Mouse (Mus musculus): ENCODE measurements around the gene Fbxo24. TPM values are rescaled to one million over a fixed set of nuclear protein-coding genes. Genes with fewer than 3 reads are reported as not detected.

Gene Fbxo24
- total RNA-seq, 1 experiment, result 1.1 TPM

- no peak for DNase-seq (ENCODE audit: low read depth, low spot score)
- Histone ChIP-seq H3K9ac (ENCODE audit: insufficient read depth, low read depth, low read length, poor library complexity, severe bottlenecking) (no peak overlapping the region), H3K36me3 (ENCODE audit: control insufficient read depth, insufficient read depth, low read length, poor library complexity, severe bottlenecking) (no peaks in the 10 kb centered on the region), H3K4me1 (ENCODE audit: control insufficient read depth in 2 of 2, insufficient read depth in 2 of 2, low read length in 2 of 2, poor library complexity in 1 of 2) (peaks cover 2 to 5% of the 10 kb centered on the region in 2 experiments; a peak in 1 of 4 replicates), H3K9me3 (ENCODE audit: control insufficient read depth, insufficient read depth, low read depth, low read length) (no peaks in the 10 kb centered on the region), H3K27ac (ENCODE audit: insufficient read depth, low read depth, low read length, poor library complexity, severe bottlenecking) (no peak overlapping the region), H3K4me3 (ENCODE audit: insufficient read depth in 1 of 2, low read depth in 1 of 2, low read length in 2 of 2, poor library complexity in 1 of 2, severe bottlenecking in 1 of 2) (no peak overlapping the region)
- TF ChIP-seq HCFC1 (IDR thresholded peaks at IDR 0.05; ENCODE audit: borderline replicate concordance, insufficient read depth, low read length), result no peak
- TF ChIP-seq CHD2 (IDR thresholded peaks at IDR 0.05; ENCODE audit: low read depth, low read length), result no peak
- no peak for TF ChIP-seq MAFK (IDR thresholded peaks at IDR 0.05; ENCODE audit: insufficient read depth, low read depth, low read length)
- TF ChIP-seq ZC3H11A (IDR thresholded peaks at IDR 0.05; ENCODE audit: borderline replicate concordance, low read depth, low read length), result no peak
- no peak for TF ChIP-seq ZNF384 (IDR thresholded peaks at IDR 0.05; ENCODE audit: low read depth, low read length)
- in situ Hi-C loops (cut with MboI; ENCODE audit: low sequenced_read_pairs in 2 of 2, unreplicated experiment in 2 of 2), result no loop called here
Observed at GRCm38 (mm10) chr5:137562965-137563364, 65.8 kb downstream of the Fbxo24 start.

Other genes starting within 250 kb of the Fbxo24 start
- 0.95 and 2.6 TPM in 2 replicates for gene Zan, start 151.9 kb downstream of the Fbxo24 start, total RNA-seq (2012; rRNA removed)
- 35.7 and 41.7 TPM in 2 replicates for gene Pop7, start 126.5 kb downstream of the Fbxo24 start, total RNA-seq (2012; rRNA removed)
- gene Gigyf1, start 110.5 kb downstream of the Fbxo24 start, total RNA-seq (2012; rRNA removed), result 24.7 and 40.3 TPM in 2 replicates
- 0.36 and 0.48 TPM in 2 replicates for gene Epo, start 95.8 kb downstream of the Fbxo24 start, total RNA-seq (2012; rRNA removed)
- 259 and 297 TPM in 2 replicates for gene Gnb2, start 95.5 kb downstream of the Fbxo24 start, total RNA-seq (2012; rRNA removed)
- gene Actl6b, start 75.5 kb downstream of the Fbxo24 start, total RNA-seq (2012; rRNA removed), result not detected in 2 replicates
- gene Tfr2, start 59.2 kb downstream of the Fbxo24 start, total RNA-seq (2012; rRNA removed), result 3.7 and 7.6 TPM in 2 replicates
- gene Mospd3, start 27.9 kb downstream of the Fbxo24 start, total RNA-seq (2012; rRNA removed), result 7.8 and 12.9 TPM in 2 replicates
- gene Pcolce, start 15.2 kb downstream of the Fbxo24 start, total RNA-seq (2012; rRNA removed), result 134 and 157 TPM in 2 replicates
- gene Lrch4, start 119 bp upstream of the Fbxo24 start, total RNA-seq (2012; rRNA removed), result 12.7 and 23.0 TPM in 2 replicates
- gene Gm20605, start 173 bp upstream of the Fbxo24 start, total RNA-seq (2012; rRNA removed), result 7.8 and 13.6 TPM in 2 replicates
- gene Sap25, start 12.3 kb upstream of the Fbxo24 start, total RNA-seq (2012; rRNA removed), result 12.0 and 24.0 TPM in 2 replicates
- 0.85 and 1.5 TPM in 2 replicates for gene Irs3, start 16.7 kb upstream of the Fbxo24 start, total RNA-seq (2012; rRNA removed)
- gene Agfg2, start 55.7 kb upstream of the Fbxo24 start, total RNA-seq (2012; rRNA removed), result 12.3 and 12.5 TPM in 2 replicates
- 5.9 and 7.4 TPM in 2 replicates for gene Nyap1, start 112.6 kb upstream of the Fbxo24 start, total RNA-seq (2012; rRNA removed)
- gene Tsc22d4, start 116.7 kb upstream of the Fbxo24 start, total RNA-seq (2012; rRNA removed), result 15.9 and 21.6 TPM in 2 replicates
- 27.6 and 34.5 TPM in 2 replicates for gene Ppp1r35, start 149.8 kb upstream of the Fbxo24 start, total RNA-seq (2012; rRNA removed)
- gene Mepce, start 158.7 kb upstream of the Fbxo24 start, total RNA-seq (2012; rRNA removed), result 42.3 and 43.0 TPM in 2 replicates
- gene Zcwpw1, start 158.8 kb upstream of the Fbxo24 start, total RNA-seq (2012; rRNA removed), result 24.5 and 33.0 TPM in 2 replicates
- 0.21 and 0.62 TPM in 2 replicates for gene Pilra, start 207.3 kb upstream of the Fbxo24 start, total RNA-seq (2012; rRNA removed)
- not detected in 2 replicates for gene Pilrb1, start 229.1 kb upstream of the Fbxo24 start, total RNA-seq (2012; rRNA removed)
- gene Pilrb2, start 242.8 kb upstream of the Fbxo24 start, total RNA-seq (2012; rRNA removed), result not detected in 2 replicates

Data from ES-E14 (cell line).